Comparison of ENCODE assay signal across 9 mouse cellular contexts in genomic region chr14:121165408-121166037, GRCm38 (mm10).
DNase-seq lines count a peak whose midpoint lies in the region; ATAC-seq and TF ChIP-seq lines count a peak whose summit lies in the region.
"Had no signal": no experiment of that assay in that cellular context is flagged by ENCODE, and none has a peak within 500 bp of the region (broad histone marks: within the 10 kb centered on the region; RNA-seq: fewer than 3 reads in every experiment).

No protein-coding gene starts in this region.

- WGBS in forebrain, embryonic 14.5 days, result 46% methylated on average over 6 of the region's 6 CpGs
- WGBS in forebrain, embryonic 12.5 days, result 70% methylated on average over 6 of the region's 6 CpGs
- WGBS in thymus, adult 2 months, result 81% methylated on average over 6 of the region's 6 CpGs

- H3K27me3 ChIP-seq in forebrain, embryonic 14.5 days (replicated peaks; ENCODE audit: control insufficient read depth, insufficient read depth, low read length), result no peaks in the 10 kb centered on the region
- no peaks in the 10 kb centered on the region for H3K27me3 ChIP-seq in forebrain, embryonic 12.5 days
- H3K27me3 ChIP-seq in thymus, adult 2 months (ENCODE audit: control insufficient read depth, insufficient read depth, low read length), result no peaks in the 10 kb centered on the region

- H3K4me3 ChIP-seq in forebrain, embryonic 14.5 days (ENCODE audit: low read depth, low read length), result no peak overlapping the region
- H3K4me3 ChIP-seq in forebrain, embryonic 12.5 days (replicated peaks), result no peak overlapping the region
- no peak overlapping the region for H3K4me3 ChIP-seq in layer of hippocampus, adult 2 months
- H3K4me3 ChIP-seq in thymus, adult 2 months (ENCODE audit: control insufficient read depth, insufficient read depth, low read length), result no peak overlapping the region

- DNase-seq in forebrain, embryonic 14.5 days (ENCODE audit: low spot score), result peak; percentile 13
- peak in 1 of 2 experiments; percentile 50 for DNase-seq in layer of hippocampus, adult 2 months (ENCODE audit: low spot score in 2 of 2)
- DNase-seq in layer of hippocampus, adult 9-10 months (ENCODE audit: low spot score), result no peak
- DNase-seq in adipocyte (ENCODE audit: low spot score), result peak; percentile 70
- DNase-seq in heart, adult 9 months (ENCODE audit: low spot score in 2 of 2), result peak; percentile 34 to 41
- DNase-seq in thymus, adult 2 months, result no peak
- no peak for DNase-seq in yolk sac, embryonic 10.5 days (ENCODE audit: low spot score)

- TF ChIP-seq POLR2A in thymus, adult 2 months (IDR thresholded peaks at IDR 0.05; ENCODE audit: control insufficient read depth, extremely low read depth, insufficient read depth, low read length, poor library complexity), result no peak

- H3K36me3 ChIP-seq in forebrain, embryonic 14.5 days (ENCODE audit: control insufficient read depth, insufficient read depth, low read length), result no peaks in the 10 kb centered on the region
- no peaks in the 10 kb centered on the region for H3K36me3 ChIP-seq in forebrain, embryonic 12.5 days (replicated peaks)
- H3K36me3 ChIP-seq in thymus, adult 2 months (ENCODE audit: control insufficient read depth, insufficient read depth, low read length), result no peaks in the 10 kb centered on the region

- TF ChIP-seq CTCF in layer of hippocampus, adult 2 months (conservative IDR thresholded peaks at IDR 0.05), result no peak
- no peak for TF ChIP-seq CTCF in thymus, adult 2 months (IDR thresholded peaks at IDR 0.05; ENCODE audit: borderline replicate concordance, control insufficient read depth, extremely low read depth, insufficient read depth, low read length, poor library complexity)

- peak; percentile 59; the same call in 1 of the 2 replicates for ATAC-seq in forebrain, embryonic 14.5 days
- no peak for ATAC-seq in forebrain, embryonic 12.5 days (ENCODE audit: low FRiP score)
- ATAC-seq: intestine, postnatal 0 days had no signal

- no peak overlapping the region for H3K9ac ChIP-seq in forebrain, embryonic 14.5 days (ENCODE audit: low read length)
- no peak overlapping the region for H3K9ac ChIP-seq in forebrain, embryonic 12.5 days

- H3K4me1 ChIP-seq in forebrain, embryonic 14.5 days (ENCODE audit: control insufficient read depth, insufficient read depth, low read length), result peaks cover 5% of the 10 kb centered on the region; the same call in 1 of the 2 replicates
- H3K4me1 ChIP-seq in forebrain, embryonic 12.5 days, result peaks cover 7% of the 10 kb centered on the region
- H3K4me1 ChIP-seq in thymus, adult 2 months (replicated peaks; ENCODE audit: control insufficient read depth, insufficient read depth, low read length), result no peaks in the 10 kb centered on the region

- H3K9me3 ChIP-seq in forebrain, embryonic 14.5 days (replicated peaks; ENCODE audit: control insufficient read depth, low read length), result no peaks in the 10 kb centered on the region
- no peaks in the 10 kb centered on the region for H3K9me3 ChIP-seq in forebrain, embryonic 12.5 days

- H3K27ac ChIP-seq in forebrain, embryonic 14.5 days (ENCODE audit: low read depth, low read length), result no peak overlapping the region; the same call in 1 of the 2 replicates
- H3K27ac ChIP-seq in forebrain, embryonic 12.5 days, result no peak overlapping the region
- peak overlapping the region; percentile 36; the same call in 1 of the 2 replicates for H3K27ac ChIP-seq in layer of hippocampus, adult 2 months
- H3K27ac ChIP-seq in thymus, adult 2 months (ENCODE audit: control insufficient read depth, insufficient read depth, low read length), result no peak overlapping the region

- H3K4me2 ChIP-seq in forebrain, embryonic 14.5 days (ENCODE audit: low read length), result no peak overlapping the region
- H3K4me2 ChIP-seq in forebrain, embryonic 12.5 days, result no peak overlapping the region

Comparison
In these comparisons a context has a peak if more than half of its experiments do, and no peak if none do; other contexts are left out.
1. DNase-seq: peak in forebrain, embryonic 14.5 days (single experiment), adipocyte (single experiment) and heart, adult 9 months (2 of 2); none in layer of hippocampus, adult 9-10 months (single experiment), thymus, adult 2 months (single experiment) and yolk sac, embryonic 10.5 days (single experiment).